Mouse (Mus musculus): Measurements from ENCODE around the gene Arid4a. TPM values are rescaled to one million over a fixed set of nuclear protein-coding genes. Genes with fewer than 3 reads are reported as not detected.
"Not testable (repeated sequence)": the region's sequence is repeated elsewhere in the genome, so short reads cannot be mapped to it uniquely, and the experiment has no call there.

Arid4a gene
- total and polyA plus RNA-seq, 3 experiments: 1.8 to 20.1 (median 19.0) TPM

- no peak for DNase-seq
Measured at GRCm38 (mm10) chr12:71053486-71053885, 37.7 kb downstream of the Arid4a start.

- no peak for DNase-seq
Measured at GRCm38 (mm10) chr12:71055537-71055936, 39.7 kb downstream of the Arid4a start.

GRCm38 (mm10) chr12:71059741-71060140 is 44.0 kb downstream of the Arid4a start:
- no peak for DNase-seq

GRCm38 (mm10) chr12:71069846-71070245 is 54.1 kb downstream of the Arid4a start:
- DNase-seq: peak; percentile 26

GRCm38 (mm10) chr12:71072048-71072447 is 56.3 kb downstream of the Arid4a start:
- DNase-seq: peak; percentile 29

GRCm38 (mm10) chr12:71073113-71073730 is 57.4 kb downstream of the Arid4a start:
- DNase-seq: peak; percentile 59

GRCm38 (mm10) chr12:71086331-71086730 is 70.5 kb downstream of the Arid4a start:
- no peak for DNase-seq

- DNase-seq: not testable (repeated sequence)
Measured at GRCm38 (mm10) chr12:71104275-71104674, 88.5 kb downstream of the Arid4a start.

GRCm38 (mm10) chr12:71107216-71107771 is 91.5 kb downstream of the Arid4a start:
- peak; percentile 74 for DNase-seq

- peak; percentile 77 for DNase-seq
Measured at GRCm38 (mm10) chr12:71111331-71111730, 95.5 kb downstream of the Arid4a start, which contains the start of gene Tomm20l. Gene Tomm20l, plus strand, starts transcription at chr12:71111428.

- no peak for DNase-seq
Measured at GRCm38 (mm10) chr12:71113074-71113473, 97.3 kb downstream of the Arid4a start.

GRCm38 (mm10) chr12:71113675-71114288 is 98.0 kb downstream of the Arid4a start:
- DNase-seq: peak; percentile 79

- peak; percentile 87 for DNase-seq
Measured at GRCm38 (mm10) chr12:71116411-71116810, 100.6 kb downstream of the Arid4a start.

GRCm38 (mm10) chr12:71122731-71123130 is 106.9 kb downstream of the Arid4a start:
- no peak for DNase-seq

- DNase-seq: no peak
Measured at GRCm38 (mm10) chr12:71123286-71123685, 107.5 kb downstream of the Arid4a start.

GRCm38 (mm10) chr12:71135581-71135980 is 119.8 kb downstream of the Arid4a start:
- DNase-seq: no peak

- peak; percentile 87 for DNase-seq
Measured at GRCm38 (mm10) chr12:71136130-71136973, 120.6 kb downstream of the Arid4a start, which contains the start of the genes Timm9 and 2700049A03Rik. Gene Timm9, minus strand, starts transcription at chr12:71136684. Gene 2700049A03Rik, plus strand, starts transcription at chr12:71136848.

GRCm38 (mm10) chr12:71136974-71137491 is 121.2 kb downstream of the Arid4a start:
- peak; percentile 87 for DNase-seq

GRCm38 (mm10) chr12:71137686-71138085 is 121.9 kb downstream of the Arid4a start:
- DNase-seq: no peak

- no peak for DNase-seq
Measured at GRCm38 (mm10) chr12:71139258-71139828, 123.6 kb downstream of the Arid4a start.

GRCm38 (mm10) chr12:71141189-71141588 is 125.4 kb downstream of the Arid4a start:
- DNase-seq: no peak

- DNase-seq: peak; percentile 57
Measured at GRCm38 (mm10) chr12:71147641-71148040, 131.9 kb downstream of the Arid4a start.
